13 mouse cellular contexts compared by ENCODE assay signal in the genomic region with DNA sequence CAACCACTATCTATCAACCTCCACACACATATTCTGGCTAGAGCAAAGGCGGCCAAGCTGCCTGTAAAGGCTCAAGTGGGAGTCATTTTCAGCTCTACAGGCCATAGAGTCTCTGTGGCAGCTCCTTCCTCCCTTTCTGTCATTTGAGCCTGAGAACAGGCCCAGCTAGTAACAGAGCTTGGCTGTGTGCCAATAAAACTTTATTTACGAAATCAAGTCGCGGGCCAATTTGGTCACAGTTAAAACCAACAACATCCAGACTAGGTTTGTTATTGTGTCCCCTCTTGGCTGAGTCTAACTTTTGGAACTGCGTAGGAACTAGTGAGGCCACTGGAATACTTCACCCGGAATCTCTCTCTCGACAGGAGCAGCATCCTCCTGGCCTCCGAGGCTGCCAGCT. TPM values are rescaled to one million over a fixed set of nuclear protein-coding genes. Genes with fewer than 3 reads are reported as not detected.
DNase-seq lines count a peak whose midpoint lies in the region; ATAC-seq and TF ChIP-seq lines count a peak whose summit lies in the region.
"Had no signal": no experiment of that assay in that cellular context is flagged by ENCODE, and none has a peak within 500 bp of the region (broad histone marks: within the 10 kb centered on the region; RNA-seq: fewer than 3 reads in every experiment).

No protein-coding gene starts in this region.

- WGBS in embryonic facial prominence, embryonic 11.5 days: 79% methylated on average over 8 of the region's 8 CpGs
- WGBS in embryonic facial prominence, embryonic 10.5 days: 85% methylated on average over 8 of the region's 8 CpGs
- 48% methylated on average over 8 of the region's 8 CpGs for WGBS in intestine, embryonic 14.5 days
- WGBS in intestine, postnatal 0 days: 48% methylated on average over 8 of the region's 8 CpGs
- WGBS in limb, embryonic 15.5 days: 34% methylated on average over 8 of the region's 8 CpGs

- no peak for TF ChIP-seq CTCF in intestine, postnatal 0 days (IDR thresholded peaks at IDR 0.05; ENCODE audit: low read depth)

- no peaks in the 10 kb centered on the region for H3K27me3 ChIP-seq in embryonic facial prominence, embryonic 11.5 days (ENCODE audit: control insufficient read depth, insufficient read depth, low read length)
- H3K27me3 ChIP-seq in embryonic facial prominence, embryonic 10.5 days (replicated peaks; ENCODE audit: low read depth, poor library complexity, severe bottlenecking): peaks cover 4% of the 10 kb centered on the region; the same call in 1 of the 2 replicates
- no peaks in the 10 kb centered on the region for H3K27me3 ChIP-seq in intestine, embryonic 14.5 days (replicated peaks; ENCODE audit: control insufficient read depth, insufficient read depth, low read length)
- no peaks in the 10 kb centered on the region for H3K27me3 ChIP-seq in intestine, postnatal 0 days (replicated peaks; ENCODE audit: control insufficient read depth, insufficient read depth, low read length)
- H3K27me3 ChIP-seq in limb, embryonic 15.5 days: no peaks in the 10 kb centered on the region; the same call in 1 of the 2 replicates

- no peak overlapping the region for H3K27ac ChIP-seq in embryonic facial prominence, embryonic 11.5 days (replicated peaks; ENCODE audit: low read depth, low read length)
- H3K27ac ChIP-seq in embryonic facial prominence, embryonic 10.5 days (replicated peaks): no peak overlapping the region
- no peak overlapping the region for H3K27ac ChIP-seq in intestine, embryonic 14.5 days (ENCODE audit: low read depth)
- H3K27ac ChIP-seq in intestine, postnatal 0 days (ENCODE audit: low read depth, low read length): no peak overlapping the region
- peak overlapping the region; percentile 14; the same call in 1 of the 2 replicates for H3K27ac ChIP-seq in limb, embryonic 15.5 days

- H3K9me3 ChIP-seq in embryonic facial prominence, embryonic 11.5 days (replicated peaks; ENCODE audit: control insufficient read depth, low read length): no peaks in the 10 kb centered on the region
- no peaks in the 10 kb centered on the region for H3K9me3 ChIP-seq in embryonic facial prominence, embryonic 10.5 days
- H3K9me3 ChIP-seq in intestine, embryonic 14.5 days (ENCODE audit: control insufficient read depth, low read length): no peaks in the 10 kb centered on the region
- H3K9me3 ChIP-seq in intestine, postnatal 0 days (ENCODE audit: control insufficient read depth): no peaks in the 10 kb centered on the region
- no peaks in the 10 kb centered on the region for H3K9me3 ChIP-seq in limb, embryonic 15.5 days

- DNase-seq in embryonic facial prominence, embryonic 11.5 days (ENCODE audit: low spot score): peak; percentile 20
- DNase-seq in embryonic facial prominence, embryonic 10.5 days (ENCODE audit: low spot score): no peak
- DNase-seq in intestine, embryonic 14.5 days (ENCODE audit: low spot score): peak; percentile 58
- peak; percentile 42 for DNase-seq in 416B (ENCODE audit: low read depth)
- DNase-seq in left cerebral cortex, postnatal 14 days (ENCODE audit: low spot score in 2 of 2): no peak
- no peak for DNase-seq in gastrocnemius, postnatal 4 days (ENCODE audit: low spot score in 2 of 2)
- DNase-seq: cerebellum, adult 11-12 months; liver, postnatal 0 days; thymus, adult 18-20 months had no signal

- no peak overlapping the region for H3K9ac ChIP-seq in embryonic facial prominence, embryonic 11.5 days (replicated peaks; ENCODE audit: low read length)
- no peak overlapping the region for H3K9ac ChIP-seq in intestine, embryonic 14.5 days (ENCODE audit: low read length)
- no peak overlapping the region for H3K9ac ChIP-seq in intestine, postnatal 0 days (ENCODE audit: low read depth, low read length)
- H3K9ac ChIP-seq in limb, embryonic 15.5 days: no peak overlapping the region
- H3K9ac ChIP-seq: liver, postnatal 0 days had no signal

- H3K4me2 ChIP-seq in embryonic facial prominence, embryonic 11.5 days (ENCODE audit: low read depth, low read length): no peak overlapping the region
- no peak overlapping the region for H3K4me2 ChIP-seq in intestine, embryonic 14.5 days (ENCODE audit: low read length)
- no peak overlapping the region for H3K4me2 ChIP-seq in intestine, postnatal 0 days (replicated peaks; ENCODE audit: low read depth)
- H3K4me2 ChIP-seq in limb, embryonic 15.5 days: no peak overlapping the region

- H3K4me1 ChIP-seq in embryonic facial prominence, embryonic 11.5 days (ENCODE audit: control insufficient read depth, insufficient read depth, low read length): no peaks in the 10 kb centered on the region
- H3K4me1 ChIP-seq in embryonic facial prominence, embryonic 10.5 days: peaks cover 16% of the 10 kb centered on the region
- H3K4me1 ChIP-seq in intestine, embryonic 14.5 days (replicated peaks; ENCODE audit: control insufficient read depth, insufficient read depth, low read length): no peaks in the 10 kb centered on the region
- H3K4me1 ChIP-seq in intestine, postnatal 0 days (replicated peaks; ENCODE audit: control insufficient read depth, insufficient read depth, low read length): no peaks in the 10 kb centered on the region
- peaks cover 6% of the 10 kb centered on the region for H3K4me1 ChIP-seq in limb, embryonic 15.5 days

- H3K36me3 ChIP-seq in embryonic facial prominence, embryonic 11.5 days (replicated peaks; ENCODE audit: control insufficient read depth, insufficient read depth, low read depth, low read length): no peaks in the 10 kb centered on the region; the same call in 1 of the 2 replicates
- H3K36me3 ChIP-seq in embryonic facial prominence, embryonic 10.5 days (replicated peaks): peaks cover 24% of the 10 kb centered on the region
- peaks cover 15% of the 10 kb centered on the region for H3K36me3 ChIP-seq in intestine, embryonic 14.5 days (ENCODE audit: control insufficient read depth, insufficient read depth, low read length)
- H3K36me3 ChIP-seq in intestine, postnatal 0 days (ENCODE audit: control insufficient read depth, insufficient read depth): peaks cover 15% of the 10 kb centered on the region
- peaks cover 18% of the 10 kb centered on the region for H3K36me3 ChIP-seq in limb, embryonic 15.5 days

- H3K4me3 ChIP-seq in embryonic facial prominence, embryonic 11.5 days (ENCODE audit: low read depth, low read length): no peak overlapping the region
- H3K4me3 ChIP-seq in embryonic facial prominence, embryonic 10.5 days: no peak overlapping the region
- H3K4me3 ChIP-seq in intestine, embryonic 14.5 days (ENCODE audit: low read depth, low read length): no peak overlapping the region
- H3K4me3 ChIP-seq in intestine, postnatal 0 days (ENCODE audit: low read depth, low read length): no peak overlapping the region
- H3K4me3 ChIP-seq in limb, embryonic 15.5 days: no peak overlapping the region

- no peak for ATAC-seq in embryonic facial prominence, embryonic 11.5 days (replicated peaks; ENCODE audit: insufficient number of reproducible peaks, low FRiP score, low TSS enrichment, low read depth)
- no peak for ATAC-seq in intestine, embryonic 14.5 days (replicated peaks; ENCODE audit: low FRiP score, low TSS enrichment, low read depth)
- no peak for ATAC-seq in intestine, postnatal 0 days
- no peak for ATAC-seq in limb, embryonic 15.5 days (ENCODE audit: insufficient number of reproducible peaks, low FRiP score, low TSS enrichment, low read depth)
- ATAC-seq: liver, postnatal 0 days had no signal

- intact Hi-C loops in left cerebral cortex, postnatal 14 days (cut with DNase I): loop anchor here (10.0 kb wide), 1 partner anchor 301 kb away; no protein-coding TSS in a partner anchor

RNA-seq across cellular contexts. Expression of a gene that starts 1.3 kb away (rescaled TPM):
- 0.32 and 0.63 TPM in 2 replicates for polyA plus RNA-seq in embryonic facial prominence, embryonic 11.5 days (2014; fragmentation: Nextera tagmentation; extraction: Ambion mirVana)
- polyA plus RNA-seq in embryonic facial prominence, embryonic 10.5 days (2016; fragmentation: Nextera tagmentation; extraction: Ambion mirVana): 0.30 and 0.38 TPM in 2 replicates
- polyA plus RNA-seq in intestine, embryonic 14.5 days (2014; fragmentation: Nextera tagmentation; extraction: Ambion mirVana): 0.27 TPM in 1 of 2 replicates, not detected in the other
- polyA plus RNA-seq in intestine, postnatal 0 days (2015; fragmentation: Nextera tagmentation; extraction: Ambion mirVana): not detected in 2 replicates
- 0.22 and 0.45 TPM in 2 replicates for polyA plus RNA-seq in limb, embryonic 15.5 days (2015; fragmentation: Nextera tagmentation; extraction: Ambion mirVana)
- not detected for total RNA-seq in left cerebral cortex, postnatal 14 days (2021)
- 1 to 10 TPM in 1 of 2 experiments, under 1 TPM in 1; 0.83 to 1.1 TPM for total RNA-seq in gastrocnemius, postnatal 4 days (2021)
- total RNA-seq: adrenal gland, adult 18-20 months; left cerebral cortex, adult 18-20 months had no signal
- polyA plus RNA-seq: liver, postnatal 0 days had no signal

RNA-seq across cellular contexts. Expression of a gene that starts 15.2 kb away (rescaled TPM):
- 0.22 and 0.49 TPM in 2 replicates for polyA plus RNA-seq in embryonic facial prominence, embryonic 11.5 days (2014; fragmentation: Nextera tagmentation; extraction: Ambion mirVana)
- 1.6 and 2.2 TPM in 2 replicates for polyA plus RNA-seq in embryonic facial prominence, embryonic 10.5 days (2016; fragmentation: Nextera tagmentation; extraction: Ambion mirVana)
- polyA plus RNA-seq in intestine, embryonic 14.5 days (2014; fragmentation: Nextera tagmentation; extraction: Ambion mirVana): 0.77 and 1.1 TPM in 2 replicates
- 0.17 and 0.51 TPM in 2 replicates for polyA plus RNA-seq in intestine, postnatal 0 days (2015; fragmentation: Nextera tagmentation; extraction: Ambion mirVana)
- polyA plus RNA-seq in limb, embryonic 15.5 days (2015; fragmentation: Nextera tagmentation; extraction: Ambion mirVana): 1.5 and 1.7 TPM in 2 replicates
- not detected for total RNA-seq in left cerebral cortex, postnatal 14 days (2021)
- total RNA-seq in gastrocnemius, postnatal 4 days (2021): not detected
- total RNA-seq: adrenal gland, adult 18-20 months; left cerebral cortex, adult 18-20 months had no signal

RNA-seq across cellular contexts. Expression of a gene that starts 33.2 kb away (rescaled TPM):
- polyA plus RNA-seq in embryonic facial prominence, embryonic 11.5 days (2014; fragmentation: Nextera tagmentation; extraction: Ambion mirVana): 79.4 and 80.9 TPM in 2 replicates
- polyA plus RNA-seq in embryonic facial prominence, embryonic 10.5 days (2016; fragmentation: Nextera tagmentation; extraction: Ambion mirVana): 78.7 and 80.1 TPM in 2 replicates
- 75.2 and 75.3 TPM in 2 replicates for polyA plus RNA-seq in intestine, embryonic 14.5 days (2014; fragmentation: Nextera tagmentation; extraction: Ambion mirVana)
- polyA plus RNA-seq in intestine, postnatal 0 days (2015; fragmentation: Nextera tagmentation; extraction: Ambion mirVana): 75.3 and 82.5 TPM in 2 replicates
- 74.7 and 79.9 TPM in 2 replicates for polyA plus RNA-seq in limb, embryonic 15.5 days (2015; fragmentation: Nextera tagmentation; extraction: Ambion mirVana)
- total RNA-seq in left cerebral cortex, postnatal 14 days (2021): 10 to 100 TPM; 67.1 to 69.8 TPM
- total RNA-seq in gastrocnemius, postnatal 4 days (2021): 10 to 100 TPM; 45.3 to 45.4 TPM

Comparison
In these comparisons a context has a peak if more than half of its experiments do, and no peak if none do; other contexts are left out.
1. DNase-seq: peak in embryonic facial prominence, embryonic 11.5 days (single experiment), intestine, embryonic 14.5 days (single experiment) and 416B (single experiment); none in embryonic facial prominence, embryonic 10.5 days (single experiment), left cerebral cortex, postnatal 14 days (0 of 2) and gastrocnemius, postnatal 4 days (0 of 2).